Mouse (Mus musculus): ENCODE measurements around the gene Kdm6b. TPM values are rescaled to one million over a fixed set of nuclear protein-coding genes. Genes with fewer than 3 reads are reported as not detected.
"Not testable (repeated sequence)": the region's sequence is repeated elsewhere in the genome, so short reads cannot be mapped to it uniquely, and the experiment has no call there.

Gene Kdm6b
- total RNA-seq, 2 experiments from 2014 or later, result 41.7 to 42.8 TPM

DNA sequence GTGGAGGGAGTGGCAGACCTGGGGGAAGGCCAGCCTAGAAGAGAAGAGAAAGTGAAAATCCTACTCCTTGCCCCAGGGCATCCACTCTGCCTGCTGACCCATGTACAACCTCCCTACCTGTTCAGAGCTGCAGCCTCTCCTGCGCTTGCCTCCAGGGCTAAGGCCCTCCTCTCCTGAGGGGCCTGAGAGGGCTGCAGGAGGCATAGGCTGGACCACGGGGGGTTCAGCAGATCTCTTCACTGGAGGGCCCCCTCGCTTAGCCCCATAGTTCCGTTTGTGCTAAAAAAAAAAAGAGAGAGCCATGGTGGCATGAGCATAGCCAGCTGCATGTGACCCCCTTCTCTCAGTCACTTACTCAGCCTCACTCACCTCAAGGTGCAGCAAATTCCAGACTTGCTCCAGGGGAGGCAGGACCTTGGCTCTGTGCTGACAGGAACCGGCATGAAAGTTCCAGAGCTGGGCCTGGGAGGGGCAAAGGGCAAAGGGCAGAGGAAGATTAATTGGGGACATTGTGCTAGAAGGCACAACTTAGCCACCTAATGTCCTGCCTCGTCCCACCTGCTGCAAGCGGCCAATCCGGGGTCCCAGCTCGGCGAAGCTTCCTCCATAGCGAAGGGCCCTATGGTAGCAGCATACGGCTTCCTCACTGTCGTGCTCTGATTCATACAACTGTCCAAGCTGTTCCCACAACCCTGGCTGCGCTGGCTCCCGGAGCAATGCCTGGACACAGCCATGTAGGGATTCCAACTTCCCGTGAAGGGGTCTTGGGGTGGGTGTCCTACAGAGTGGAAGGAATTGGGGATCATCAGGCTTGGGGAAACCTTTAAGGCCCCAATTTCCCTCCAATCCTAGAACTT lies 6.4 kb downstream of the Kdm6b start:
- no peak for DNase-seq (ENCODE audit: low spot score in 2 of 2)

DNA sequence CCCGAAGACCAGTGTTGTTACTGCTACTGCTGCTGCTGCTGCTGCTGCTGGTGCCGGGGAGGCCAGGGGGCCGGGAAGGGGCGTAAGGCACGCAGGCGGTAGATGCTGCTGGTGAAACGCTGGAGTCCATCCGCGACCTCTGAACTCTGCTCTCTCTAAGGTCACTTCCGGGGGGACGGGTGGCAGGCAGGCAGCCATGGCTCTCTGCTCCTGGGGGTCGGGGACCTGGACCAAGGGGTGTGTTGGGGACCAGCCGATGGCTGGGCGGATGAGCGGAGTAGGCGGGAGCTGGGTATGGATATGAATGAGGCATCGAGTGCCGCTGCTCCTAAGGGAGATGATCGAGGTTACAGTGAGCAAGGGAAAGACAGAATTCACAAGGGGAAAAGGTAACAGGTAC lies 7.2 kb downstream of the Kdm6b start:
- no peak for DNase-seq (ENCODE audit: low spot score in 2 of 2)

DNA sequence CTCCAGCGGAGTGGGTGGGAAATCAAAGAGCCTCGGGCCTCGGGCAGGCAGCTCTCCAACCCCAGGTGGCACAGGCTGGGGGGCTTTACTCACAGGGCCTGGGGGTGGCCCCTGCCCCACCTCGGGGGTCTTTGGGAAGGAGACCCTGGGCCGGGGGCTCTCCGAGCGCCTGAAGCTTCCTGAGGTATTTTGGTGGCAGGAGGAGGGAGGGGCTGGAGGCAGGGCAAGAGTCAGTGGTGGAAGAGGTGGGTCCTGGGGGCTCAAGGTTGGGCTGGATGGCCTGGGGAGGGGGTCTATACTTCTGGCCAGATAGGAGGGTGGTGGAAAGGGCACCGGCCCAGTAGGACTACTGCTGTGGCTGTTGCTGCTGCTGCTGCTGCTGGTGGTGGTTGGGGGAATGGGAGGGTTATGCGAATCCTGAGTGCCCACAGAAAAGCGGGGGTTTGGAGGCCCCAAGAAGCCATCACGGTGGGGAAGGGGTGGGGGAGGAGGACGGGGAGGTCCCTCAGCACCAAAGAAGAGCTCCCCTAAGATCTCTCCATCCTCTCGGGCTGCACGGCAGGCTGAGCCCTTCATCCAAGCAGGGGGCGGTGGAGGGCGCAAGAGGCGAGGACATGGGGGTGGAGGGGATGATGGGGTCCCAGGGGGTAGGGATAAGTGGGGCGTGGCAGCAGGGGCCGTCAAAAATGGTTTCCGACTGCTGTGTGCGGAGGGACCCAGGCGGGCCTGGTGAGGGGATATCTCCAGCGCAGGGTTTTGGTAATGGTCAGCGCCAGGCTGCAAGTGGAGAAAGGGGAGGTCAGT lies 7.9 kb downstream of the Kdm6b start:
- no peak for DNase-seq (ENCODE audit: low spot score in 2 of 2)

DNA sequence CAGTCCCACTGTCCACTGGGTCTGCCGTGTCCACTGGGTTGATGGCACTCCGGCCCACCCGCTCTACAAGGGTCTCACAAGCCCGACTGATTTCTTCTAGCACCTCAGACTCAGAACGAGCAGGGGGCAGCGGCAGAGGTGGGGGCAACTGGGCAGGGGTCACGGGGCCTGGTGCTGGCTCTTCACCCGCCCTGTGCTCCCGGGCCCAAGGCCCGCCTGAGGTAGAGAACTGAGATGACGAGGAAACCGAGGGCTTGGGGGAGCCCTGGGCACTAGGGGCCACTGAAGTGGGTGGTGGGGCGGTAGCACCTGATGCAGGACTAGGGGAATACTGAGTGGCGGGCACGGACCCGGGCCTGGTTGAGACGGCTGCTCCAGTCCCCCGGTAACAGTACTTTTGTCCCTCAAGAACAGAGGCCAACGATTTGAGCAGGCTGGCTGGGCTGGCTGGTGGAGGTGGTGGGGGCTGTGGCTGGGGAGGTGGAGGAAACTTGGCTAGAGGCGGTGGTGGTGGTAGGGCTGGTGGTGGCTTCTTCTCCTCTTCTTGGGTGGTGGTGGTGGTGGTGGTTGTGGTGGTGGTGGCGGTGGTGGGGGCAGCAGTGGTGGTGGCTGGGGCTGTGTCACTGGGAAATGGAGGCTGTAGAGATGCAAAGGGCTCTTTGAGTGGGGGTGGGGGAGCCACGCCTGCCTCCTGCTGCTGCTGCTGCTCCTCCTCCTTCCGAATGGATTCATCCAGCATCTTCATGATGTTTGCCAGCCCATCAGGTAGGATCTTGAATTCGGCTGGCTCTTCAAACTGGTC lies 8.7 kb downstream of the Kdm6b start:
- DNase-seq (ENCODE audit: low spot score in 2 of 2), result no peak

DNA sequence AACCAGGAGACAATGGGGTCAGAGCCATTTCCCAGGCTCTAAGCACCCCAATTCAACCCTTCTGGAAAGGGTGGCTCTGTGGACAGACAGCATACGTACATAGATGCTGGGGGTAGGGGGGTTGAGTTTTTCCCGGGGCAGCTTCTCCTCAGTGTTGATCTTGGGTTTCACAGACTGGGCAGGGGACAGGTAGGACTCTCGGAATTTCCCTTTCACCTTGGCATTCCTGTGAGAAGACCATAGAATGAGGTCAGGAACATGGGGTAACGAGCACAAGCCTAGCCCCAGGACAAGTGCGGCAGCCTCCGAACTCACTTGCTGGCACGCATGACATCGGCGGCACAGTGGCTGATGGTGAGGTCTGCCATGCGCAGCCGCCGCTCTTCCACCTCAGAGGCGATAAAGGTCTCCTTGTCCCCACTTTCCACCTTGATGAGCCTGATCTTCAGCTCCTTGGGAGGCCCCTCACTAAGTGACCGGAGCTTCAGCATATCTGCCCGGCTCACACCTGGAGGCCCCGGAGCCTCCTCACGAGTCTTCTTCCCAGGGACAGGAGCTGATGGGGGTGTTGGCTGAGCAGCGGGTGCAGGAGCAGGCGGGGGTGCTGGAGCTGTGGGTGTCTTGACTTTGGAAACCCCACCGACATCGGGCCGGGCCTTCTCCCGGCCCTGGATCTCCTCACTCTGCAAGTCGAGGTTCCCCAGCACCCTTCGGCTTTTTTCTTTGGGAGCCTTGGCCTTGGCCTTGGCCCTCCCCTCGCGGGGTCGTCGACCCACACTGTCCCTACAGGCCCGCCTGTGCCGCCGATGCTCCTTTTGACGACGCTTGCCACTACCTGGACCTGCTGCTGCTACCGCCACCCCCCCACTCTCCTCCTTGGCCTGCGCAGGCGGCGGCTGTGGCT lies 9.5 kb downstream of the Kdm6b start:
- DNase-seq (ENCODE audit: low spot score in 2 of 2), result no peak

DNA sequence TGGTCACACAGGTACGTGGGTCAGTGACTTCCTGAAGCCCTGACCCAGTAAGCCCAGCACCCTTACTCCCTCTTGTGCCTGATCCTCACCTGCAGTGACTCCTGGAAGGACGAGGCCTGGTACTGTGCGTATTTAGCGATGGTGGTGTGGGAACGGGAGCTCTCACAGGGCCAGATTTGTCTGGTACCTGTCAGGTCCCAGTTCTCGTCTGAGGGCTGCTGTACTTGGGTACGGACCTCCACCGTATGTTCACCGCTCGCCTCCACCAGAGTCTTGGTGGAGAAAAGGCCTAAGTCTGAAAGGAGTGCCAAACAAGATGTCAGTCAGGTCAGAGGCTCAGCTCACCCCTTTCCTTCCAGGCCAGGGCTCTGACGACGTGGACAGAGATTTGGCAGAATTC lies 11.5 kb downstream of the Kdm6b start:
- no peak for DNase-seq (ENCODE audit: low spot score in 2 of 2)

- peak; percentile 81 to 92 for DNase-seq (ENCODE audit: low spot score in 2 of 2)
These were observed 12.3 kb downstream of the Kdm6b start for GRCm38 (mm10) chr11:69401210-69401637.

DNA sequence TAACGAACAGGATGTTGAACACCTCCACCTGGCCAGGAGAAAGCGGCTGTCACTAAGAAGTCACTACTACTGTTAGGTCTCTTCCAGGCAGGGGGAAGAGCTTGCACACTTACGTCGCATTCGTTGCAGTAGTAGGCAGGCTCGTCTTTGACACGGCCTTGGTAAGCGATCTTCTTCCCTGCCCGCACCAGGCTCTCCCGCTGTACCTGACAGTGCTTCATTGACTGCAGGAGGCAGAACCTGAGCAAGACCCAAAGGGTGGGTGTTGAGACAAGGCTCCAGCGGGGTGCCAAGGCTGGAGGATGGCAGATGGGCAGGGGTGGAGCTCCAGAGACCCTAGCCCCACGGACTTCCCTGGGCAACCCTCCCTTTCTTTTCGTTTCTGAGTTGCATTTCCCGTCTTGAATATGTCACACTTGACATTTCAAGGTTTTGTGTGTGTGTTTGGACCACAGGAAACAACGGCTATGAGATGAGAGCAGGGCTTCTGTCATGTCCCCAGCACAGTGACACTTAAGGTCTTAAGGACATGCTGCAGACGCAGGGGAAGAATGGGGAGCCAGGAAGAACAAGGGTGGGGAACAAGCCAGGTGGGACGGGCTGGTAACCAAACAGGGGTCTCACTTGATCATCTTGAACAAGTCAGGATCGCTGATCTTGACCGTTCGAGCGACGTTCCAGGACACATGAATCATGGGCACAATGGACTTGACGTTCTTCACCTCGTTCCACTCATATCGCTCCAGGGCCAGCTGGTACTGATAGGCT lies 13.2 kb downstream of the Kdm6b start:
- DNase-seq (ENCODE audit: low spot score in 2 of 2), result no peak

GRCm38 (mm10) chr11:69399201-69400082 lies 14.0 kb downstream of the Kdm6b start:
- DNase-seq (ENCODE audit: low spot score in 2 of 2), result no peak

- DNase-seq (ENCODE audit: low spot score in 2 of 2), result no peak
These were observed 14.8 kb downstream of the Kdm6b start for GRCm38 (mm10) chr11:69398486-69399200.

- DNase-seq (ENCODE audit: low spot score in 2 of 2), result no peak
These were observed 15.4 kb downstream of the Kdm6b start, which contains the start of gene Tmem88 for GRCm38 (mm10) chr11:69398059-69398458. TSS of gene Tmem88 (minus strand) at chr11:69398234.

DNA sequence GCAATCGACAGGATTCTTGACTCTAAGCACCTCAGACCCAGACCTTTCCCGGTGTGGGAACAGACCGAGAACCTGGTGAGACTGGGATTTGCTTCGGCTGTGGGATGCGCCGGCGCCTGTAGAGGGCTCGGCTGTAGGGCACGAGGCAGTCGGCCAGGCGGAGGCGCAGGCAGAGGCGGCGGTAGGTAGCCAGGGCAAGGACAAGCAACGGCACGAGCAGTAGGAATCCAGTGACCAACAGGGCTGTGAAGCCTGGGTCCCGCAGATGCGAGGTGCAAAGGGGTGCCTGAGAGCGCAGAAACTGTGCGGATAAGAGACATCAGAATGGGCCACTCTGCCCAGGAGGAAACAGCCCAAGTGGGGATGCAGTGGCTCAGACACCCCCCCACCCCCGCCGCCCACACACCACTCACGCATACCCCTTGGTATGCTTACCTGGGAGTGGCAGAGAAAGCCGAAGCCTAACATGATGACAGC lies 15.9 kb downstream of the Kdm6b start:
- no peak for DNase-seq (ENCODE audit: low spot score in 2 of 2)

DNA sequence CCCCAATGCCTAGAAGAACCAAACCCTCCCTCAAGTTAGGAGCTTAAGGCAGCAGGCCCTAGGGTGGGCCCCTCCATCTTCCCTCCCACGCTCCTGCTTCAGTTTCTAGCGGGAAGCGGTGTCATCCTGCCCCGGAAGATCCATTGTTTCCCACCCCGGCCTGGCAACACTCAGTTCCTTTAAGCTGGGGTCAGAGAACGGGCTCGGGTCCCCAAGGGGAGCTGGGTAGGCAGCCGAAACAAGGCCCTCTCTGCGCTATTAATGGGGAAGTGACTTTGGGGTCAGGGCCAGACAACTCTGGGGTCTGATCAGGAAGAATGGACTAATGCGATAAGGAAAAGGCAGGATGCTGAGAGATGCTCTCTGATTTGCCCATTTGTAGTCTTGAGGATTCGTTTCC lies 16.7 kb downstream of the Kdm6b start:
- DNase-seq (ENCODE audit: low spot score in 2 of 2), result no peak

DNA sequence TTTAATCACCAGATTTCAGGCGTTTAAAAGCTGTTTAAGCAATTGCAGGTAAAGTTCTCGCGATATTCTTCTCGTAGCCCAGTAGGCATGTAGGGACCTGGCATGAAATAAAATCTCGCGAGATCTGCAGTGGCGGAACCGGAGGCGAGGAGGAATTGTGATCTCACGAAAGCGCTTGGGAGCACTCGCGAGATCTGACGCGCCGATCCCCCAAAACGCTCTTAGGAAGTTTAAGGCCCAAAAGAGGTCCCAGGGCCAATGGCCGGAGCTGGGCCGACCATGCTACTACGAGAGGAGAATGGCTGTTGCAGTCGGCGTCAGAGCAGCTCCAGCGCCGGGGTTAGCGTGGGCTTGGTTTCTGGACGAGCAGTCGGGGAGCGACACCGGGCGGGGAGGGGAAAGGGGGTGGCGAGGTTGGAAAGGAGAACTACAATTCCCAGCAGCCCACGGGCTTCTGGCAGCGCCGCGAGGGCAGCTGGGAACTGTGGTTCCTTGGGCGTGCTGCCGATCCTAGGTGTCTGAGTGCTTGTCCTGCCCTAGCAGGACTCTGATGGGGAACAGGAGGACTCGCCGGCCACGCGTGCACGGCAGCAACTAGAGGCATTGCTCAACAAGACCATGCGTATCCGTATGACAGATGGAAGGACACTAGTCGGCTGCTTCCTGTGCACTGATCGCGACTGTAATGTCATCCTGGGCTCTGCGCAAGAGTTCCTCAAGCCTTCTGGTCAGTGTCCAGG lies 17.7 kb downstream of the Kdm6b start:
- peak; percentile 98 for DNase-seq (ENCODE audit: low spot score in 2 of 2)

GRCm38 (mm10) chr11:69395235-69395633 lies 18.2 kb downstream of the Kdm6b start, which contains the start of the genes Naa38 and Cyb5d1:
TSS of gene Naa38 (plus strand) at chr11:69395487.
TSS of gene Cyb5d1 (minus strand) at chr11:69395631.
- DNase-seq (ENCODE audit: low spot score in 2 of 2), result peak; percentile 89 to 94

- not testable (repeated sequence) for DNase-seq (ENCODE audit: low spot score in 2 of 2)
These were observed 18.8 kb downstream of the Kdm6b start for GRCm38 (mm10) chr11:69394591-69395167.

Data from layer of hippocampus, postnatal 14 days (tissue).